Comparison of ENCODE assay signal across 8 mouse cellular contexts in genomic region chr2:45580838-45581548, GRCm38 (mm10).
A peak's percentile ranks its signal among the peaks of the same experiment; 100 is the strongest.
DNase-seq lines count a peak whose midpoint lies in the region; ATAC-seq and TF ChIP-seq lines count a peak whose summit lies in the region.
"Had no signal": no experiment of that assay in that cellular context is flagged by ENCODE, and none has a peak within 500 bp of the region (broad histone marks: within the 10 kb centered on the region; RNA-seq: fewer than 3 reads in every experiment).

No protein-coding gene starts in this region.

- no peak for DNase-seq in neural tube, embryonic 10.5 days (ENCODE audit: extremely low spot score, low spot score)
- DNase-seq in gastrocnemius, postnatal 10 days: peak; percentile 9
- DNase-seq in kidney, postnatal 0 days (ENCODE audit: low spot score): peak; percentile 48
- DNase-seq in telencephalon, adult 2 months (ENCODE audit: low read depth, low spot score): peak; percentile 29
- no peak for DNase-seq in midbrain, embryonic 10.5 days (ENCODE audit: low spot score)

- no peaks in the 10 kb centered on the region for H3K36me3 ChIP-seq in neural tube, embryonic 15.5 days
- H3K36me3 ChIP-seq in kidney, postnatal 0 days (ENCODE audit: insufficient read depth, low read length): no peaks in the 10 kb centered on the region
- H3K36me3 ChIP-seq in forebrain, embryonic 12.5 days (replicated peaks): no peaks in the 10 kb centered on the region
- H3K36me3 ChIP-seq in midbrain, embryonic 10.5 days: no peaks in the 10 kb centered on the region

- 0 out of 2 replicates have a peak, but pooled peaks cover under 1% of the 10 kb centered on the region for H3K4me1 ChIP-seq in neural tube, embryonic 15.5 days
- H3K4me1 ChIP-seq in kidney, postnatal 0 days (replicated peaks; ENCODE audit: insufficient read depth, low read length): no peaks in the 10 kb centered on the region
- H3K4me1 ChIP-seq in forebrain, embryonic 12.5 days: no peaks in the 10 kb centered on the region
- no peaks in the 10 kb centered on the region for H3K4me1 ChIP-seq in midbrain, embryonic 10.5 days

- 69% methylated on average over 8 of the region's 8 CpGs for WGBS in neural tube, embryonic 15.5 days
- 39% methylated on average over 8 of the region's 8 CpGs for WGBS in kidney, postnatal 0 days
- 78% methylated on average over 8 of the region's 8 CpGs for WGBS in forebrain, embryonic 12.5 days
- 82% methylated on average over 8 of the region's 8 CpGs for WGBS in midbrain, embryonic 10.5 days

- peak overlapping the region; percentile 23; the same call in 1 of the 2 replicates for H3K27ac ChIP-seq in neural tube, embryonic 15.5 days (replicated peaks)
- H3K27ac ChIP-seq in kidney, postnatal 0 days: peak overlapping the region; percentile 21; the same call in 1 of the 2 replicates
- no peak overlapping the region for H3K27ac ChIP-seq in forebrain, embryonic 12.5 days
- no peak overlapping the region for H3K27ac ChIP-seq in midbrain, embryonic 10.5 days (replicated peaks)

- H3K9ac ChIP-seq in neural tube, embryonic 15.5 days (replicated peaks): no peak overlapping the region
- no peak overlapping the region for H3K9ac ChIP-seq in kidney, postnatal 0 days (ENCODE audit: low read depth, low read length)
- H3K9ac ChIP-seq in forebrain, embryonic 12.5 days: no peak overlapping the region

- no peaks in the 10 kb centered on the region for H3K9me3 ChIP-seq in neural tube, embryonic 15.5 days (replicated peaks)
- H3K9me3 ChIP-seq in kidney, postnatal 0 days (replicated peaks; ENCODE audit: low read length): no peaks in the 10 kb centered on the region
- H3K9me3 ChIP-seq in forebrain, embryonic 12.5 days: no peaks in the 10 kb centered on the region
- H3K9me3 ChIP-seq in midbrain, embryonic 10.5 days (replicated peaks): no peaks in the 10 kb centered on the region
- H3K9me3 ChIP-seq: megakaryocyte, embryonic 14.5 days had no signal

- no peak overlapping the region for H3K4me2 ChIP-seq in neural tube, embryonic 15.5 days
- H3K4me2 ChIP-seq in kidney, postnatal 0 days (ENCODE audit: low read length): no peak overlapping the region
- no peak overlapping the region for H3K4me2 ChIP-seq in forebrain, embryonic 12.5 days

- no peak overlapping the region for H3K4me3 ChIP-seq in neural tube, embryonic 15.5 days (replicated peaks)
- H3K4me3 ChIP-seq in kidney, postnatal 0 days (replicated peaks; ENCODE audit: low read depth, low read length): no peak overlapping the region
- no peak overlapping the region for H3K4me3 ChIP-seq in forebrain, embryonic 12.5 days (replicated peaks)
- H3K4me3 ChIP-seq in midbrain, embryonic 10.5 days: no peak overlapping the region
- H3K4me3 ChIP-seq: megakaryocyte, embryonic 14.5 days had no signal

- TF ChIP-seq CTCF in kidney, postnatal 0 days (IDR thresholded peaks at IDR 0.05; ENCODE audit: low read depth): no peak

- H3K27me3 ChIP-seq in neural tube, embryonic 15.5 days (replicated peaks): no peaks in the 10 kb centered on the region
- H3K27me3 ChIP-seq in kidney, postnatal 0 days (ENCODE audit: insufficient read depth, low read length): no peaks in the 10 kb centered on the region
- H3K27me3 ChIP-seq in forebrain, embryonic 12.5 days: no peaks in the 10 kb centered on the region
- H3K27me3 ChIP-seq in midbrain, embryonic 10.5 days (ENCODE audit: low read depth, poor library complexity, severe bottlenecking): no peaks in the 10 kb centered on the region
- H3K27me3 ChIP-seq: megakaryocyte, embryonic 14.5 days had no signal

- no peak for ATAC-seq in neural tube, embryonic 15.5 days (ENCODE audit: low FRiP score)
- ATAC-seq in kidney, postnatal 0 days (replicated peaks; ENCODE audit: low FRiP score, low read depth): no peak
- ATAC-seq in forebrain, embryonic 12.5 days (ENCODE audit: low FRiP score): no peak

Comparison
In these comparisons a context has a peak if more than half of its experiments do, and no peak if none do; other contexts are left out.
1. H3K27ac ChIP-seq: peak in neural tube, embryonic 15.5 days (single experiment) and kidney, postnatal 0 days (single experiment); none in forebrain, embryonic 12.5 days (single experiment) and midbrain, embryonic 10.5 days (single experiment).
2. DNase-seq: peak in gastrocnemius, postnatal 10 days (single experiment), kidney, postnatal 0 days (single experiment) and telencephalon, adult 2 months (single experiment); none in neural tube, embryonic 10.5 days (single experiment) and midbrain, embryonic 10.5 days (single experiment).